Mouse (Mus musculus) lung, adult 2 months (tissue): ENCODE data around the gene Gm14295.
"Not testable (repeated sequence)": the region's sequence is repeated elsewhere in the genome, so short reads cannot be mapped to it uniquely, and the experiment has no call there.

ENCODE experiments used
- CTCF ChIP-seq: fragments of 200-500 bp; IDR thresholded peaks from 2 replicates; pipeline ENCODE4 v1.5.1; 2011; ENCODE audit warnings: mild to moderate bottlenecking, low read length, control low read depth; ENCODE audit not compliant: insufficient read depth
- POLR2A ChIP-seq: fragments of 200-500 bp; IDR thresholded peaks from 2 replicates; pipeline ENCODE4 v1.6.1; 2011; ENCODE audit warnings: low read depth, mild to moderate bottlenecking, control low read depth, low read length, borderline replicate concordance; ENCODE audit errors: extremely low read depth

DNA sequence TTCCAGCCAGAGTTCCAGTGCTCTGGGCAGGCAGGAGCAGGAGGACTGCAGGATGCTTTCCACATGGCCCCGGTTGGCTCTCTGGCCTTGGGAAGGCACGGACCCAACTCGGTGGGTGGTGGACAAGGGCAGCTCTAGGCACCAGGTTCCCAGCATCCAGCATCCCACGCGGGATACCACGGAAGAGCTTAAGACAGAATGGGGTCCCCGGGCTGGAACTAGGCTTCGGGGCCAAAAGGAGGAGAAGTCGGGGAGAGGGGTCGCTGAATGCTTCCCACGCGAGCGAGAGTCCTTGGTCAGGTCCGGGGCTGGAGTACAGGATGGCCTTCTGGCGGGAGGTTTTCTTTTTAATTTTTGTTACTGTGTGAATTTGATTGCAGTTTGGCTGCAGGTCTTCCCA, 373 bp downstream of the Gm14295 start:
- TF ChIP-seq CTCF, POLR2A: not testable (repeated sequence)
